Mouse (Mus musculus): Measurements from ENCODE around the gene Nfia. TPM values are rescaled to one million over a fixed set of nuclear protein-coding genes. Genes with fewer than 3 reads are reported as not detected.

Gene Nfia
- polyA plus RNA-seq, 1 experiment from 2014 or later = 23.5 TPM

DNA sequence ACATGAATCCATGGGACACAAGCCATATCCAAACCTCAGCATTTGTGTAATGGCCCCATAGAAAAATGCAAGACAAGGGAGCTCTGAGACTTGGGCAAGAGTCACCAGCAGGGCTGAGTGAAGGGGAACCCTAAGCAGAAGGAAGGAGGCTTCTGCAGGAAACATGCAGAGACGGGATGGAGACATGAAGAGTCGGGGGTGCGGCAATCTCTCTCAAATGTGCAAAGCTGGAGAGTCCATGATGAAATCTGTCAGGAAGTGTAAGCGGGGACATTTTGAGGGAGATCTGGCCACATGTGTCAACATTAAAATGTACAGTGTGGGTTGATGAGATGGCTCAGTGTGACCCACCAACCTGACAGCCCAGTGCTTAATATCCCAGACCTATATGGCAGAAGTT lies 361.5 kb downstream of the Nfia start:
- H3K27ac ChIP-seq (replicated peaks; ENCODE audit: low read depth, low read length) = no peak overlapping the region
- 87% methylated on average over 4 of the region's 4 CpGs for WGBS
- no peaks in the 10 kb centered on the region for H3K9me3 ChIP-seq (replicated peaks; ENCODE audit: control insufficient read depth, low read length)
- no peaks in the 10 kb centered on the region for H3K27me3 ChIP-seq (ENCODE audit: control insufficient read depth, insufficient read depth, low read length)
- no peak overlapping the region for H3K4me3 ChIP-seq (ENCODE audit: low read depth, low read length)
- no peak overlapping the region for H3K9ac ChIP-seq (replicated peaks; ENCODE audit: low read length)
- no peak for ATAC-seq (replicated peaks; ENCODE audit: insufficient number of reproducible peaks, low FRiP score, low TSS enrichment, low read depth)
- no peaks in the 10 kb centered on the region for H3K4me1 ChIP-seq (ENCODE audit: control insufficient read depth, insufficient read depth, low read length)
- H3K36me3 ChIP-seq (replicated peaks; ENCODE audit: control insufficient read depth, insufficient read depth, low read depth, low read length) = no peaks in the 10 kb centered on the region
- no peak overlapping the region for H3K4me2 ChIP-seq (ENCODE audit: low read depth, low read length)
- no peak for DNase-seq (ENCODE audit: low spot score)

DNA sequence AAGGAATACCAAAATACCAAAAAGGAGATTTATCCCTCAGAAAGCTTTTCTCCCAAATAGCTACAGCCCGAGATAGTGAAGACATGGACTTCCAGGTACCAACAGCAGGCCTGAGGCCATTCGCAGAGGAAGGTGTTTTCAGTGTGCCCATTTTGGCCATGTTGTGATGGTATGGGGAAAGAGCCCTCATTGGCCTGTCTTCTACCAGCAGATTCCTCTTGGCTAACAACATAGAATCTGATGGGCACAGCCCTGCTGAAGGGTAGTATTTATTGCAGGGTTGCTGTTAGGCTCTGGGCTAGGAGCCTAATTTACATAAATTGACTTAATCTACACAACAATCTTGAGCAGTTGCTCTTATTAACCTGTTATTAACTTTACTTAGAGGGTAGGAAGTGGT lies 363.5 kb downstream of the Nfia start:
- Histone ChIP-seq H3K27ac (replicated peaks; ENCODE audit: low read depth, low read length) (no peak overlapping the region), H3K9ac (replicated peaks; ENCODE audit: low read length) (no peak overlapping the region), H3K27me3 (ENCODE audit: control insufficient read depth, insufficient read depth, low read length) (no peaks in the 10 kb centered on the region), H3K4me1 (ENCODE audit: control insufficient read depth, insufficient read depth, low read length) (no peaks in the 10 kb centered on the region), H3K4me2 (ENCODE audit: low read depth, low read length) (no peak overlapping the region), H3K36me3 (replicated peaks; ENCODE audit: control insufficient read depth, insufficient read depth, low read depth, low read length) (no peaks in the 10 kb centered on the region), H3K4me3 (ENCODE audit: low read depth, low read length) (no peak overlapping the region), H3K9me3 (replicated peaks; ENCODE audit: control insufficient read depth, low read length) (no peaks in the 10 kb centered on the region)
- DNase-seq (ENCODE audit: low spot score) = no peak
- 88% methylated on average over 2 of the region's 2 CpGs for WGBS
- ATAC-seq (replicated peaks; ENCODE audit: insufficient number of reproducible peaks, low FRiP score, low TSS enrichment, low read depth) = no peak

DNA sequence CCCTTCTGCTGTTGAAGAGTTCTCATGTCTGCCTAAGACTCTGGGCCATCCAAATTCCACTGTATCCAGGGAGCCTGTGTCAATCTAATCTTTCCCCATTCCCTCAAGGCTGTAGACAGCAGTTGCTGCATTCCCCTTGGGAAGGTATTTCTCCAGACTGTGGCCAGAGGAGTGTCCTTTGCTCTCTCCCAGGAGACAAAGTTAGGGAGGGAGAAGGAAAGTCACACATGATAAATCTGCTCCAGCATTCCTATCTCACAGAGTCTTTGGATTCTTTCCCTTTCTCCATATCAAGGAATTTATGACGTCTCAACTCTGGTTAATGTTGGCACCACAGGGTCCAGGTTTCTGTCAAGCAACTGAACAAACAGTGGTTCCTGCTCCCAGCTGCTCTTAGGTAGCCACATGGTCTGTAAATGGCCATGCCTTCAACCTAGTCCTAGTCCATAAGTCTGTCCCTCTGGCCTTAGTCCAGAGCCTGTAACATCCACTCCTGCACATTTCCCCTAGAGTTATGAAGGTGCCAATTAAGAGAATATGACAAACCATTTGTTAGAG lies 370.4 kb downstream of the Nfia start:
- 48% methylated on average over 1 of the region's 1 CpGs for WGBS
- Histone ChIP-seq H3K27ac (replicated peaks; ENCODE audit: low read depth, low read length) (no peak overlapping the region), H3K9me3 (replicated peaks; ENCODE audit: control insufficient read depth, low read length) (no peaks in the 10 kb centered on the region), H3K36me3 (replicated peaks; ENCODE audit: control insufficient read depth, insufficient read depth, low read depth, low read length) (no peaks in the 10 kb centered on the region), H3K4me1 (ENCODE audit: control insufficient read depth, insufficient read depth, low read length) (no peaks in the 10 kb centered on the region), H3K4me3 (ENCODE audit: low read depth, low read length) (no peak overlapping the region), H3K4me2 (ENCODE audit: low read depth, low read length) (no peak overlapping the region), H3K27me3 (ENCODE audit: control insufficient read depth, insufficient read depth, low read length) (no peaks in the 10 kb centered on the region), H3K9ac (replicated peaks; ENCODE audit: low read length) (no peak overlapping the region)
- no peak for DNase-seq (ENCODE audit: low spot score)
- ATAC-seq (replicated peaks; ENCODE audit: insufficient number of reproducible peaks, low FRiP score, low TSS enrichment, low read depth) = no peak

DNA sequence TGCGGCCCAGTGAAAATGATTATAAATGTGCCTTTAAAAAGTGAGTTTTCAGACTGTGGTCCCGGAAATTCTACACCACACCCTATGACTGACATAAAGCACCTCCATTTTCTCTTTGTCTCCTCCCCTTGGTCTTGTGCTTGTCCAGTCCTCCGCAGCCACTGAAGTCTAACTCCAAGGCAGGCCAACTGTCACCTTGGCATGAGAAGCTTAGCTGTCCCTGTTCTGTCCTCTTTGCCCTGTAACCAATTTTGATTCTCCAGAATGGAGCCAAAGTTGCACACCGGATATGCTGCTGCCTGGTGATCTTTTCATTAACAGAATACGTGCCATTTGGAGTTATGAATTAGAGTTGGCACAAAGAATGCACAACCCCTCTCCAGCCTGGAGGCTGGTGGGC lies 378.0 kb downstream of the Nfia start:
- Histone ChIP-seq H3K9ac (replicated peaks; ENCODE audit: low read length) (no peak overlapping the region), H3K27ac (replicated peaks; ENCODE audit: low read depth, low read length) (no peak overlapping the region), H3K4me3 (ENCODE audit: low read depth, low read length) (no peak overlapping the region), H3K4me2 (ENCODE audit: low read depth, low read length) (no peak overlapping the region), H3K9me3 (replicated peaks; ENCODE audit: control insufficient read depth, low read length) (no peaks in the 10 kb centered on the region), H3K27me3 (ENCODE audit: control insufficient read depth, insufficient read depth, low read length) (no peaks in the 10 kb centered on the region), H3K36me3 (replicated peaks; ENCODE audit: control insufficient read depth, insufficient read depth, low read depth, low read length) (no peaks in the 10 kb centered on the region), H3K4me1 (ENCODE audit: control insufficient read depth, insufficient read depth, low read length) (no peaks in the 10 kb centered on the region)
- no peak for ATAC-seq (replicated peaks; ENCODE audit: insufficient number of reproducible peaks, low FRiP score, low TSS enrichment, low read depth)
- no peak for DNase-seq (ENCODE audit: low spot score)
- WGBS = 79% methylated on average over 5 of the region's 5 CpGs

DNA sequence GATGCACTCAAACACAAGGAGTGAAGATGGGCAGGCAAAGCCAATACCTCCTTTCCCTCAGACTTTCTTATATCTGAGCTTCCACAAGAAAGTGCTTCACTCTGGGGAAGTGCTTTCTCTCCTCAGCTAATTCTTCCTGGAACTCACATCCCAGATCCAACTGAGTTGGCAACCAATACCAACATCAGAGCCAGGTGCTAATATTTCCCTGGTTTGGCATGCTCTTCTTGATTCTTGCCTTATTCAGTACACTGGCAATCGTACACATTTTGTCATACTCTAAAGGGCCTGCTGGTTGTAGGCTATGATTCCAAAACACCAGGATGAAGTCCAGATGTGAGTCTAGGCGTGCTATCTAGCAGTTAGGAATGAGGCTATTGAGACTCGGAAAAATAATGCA lies 385.4 kb downstream of the Nfia start:
- ATAC-seq (replicated peaks; ENCODE audit: insufficient number of reproducible peaks, low FRiP score, low TSS enrichment, low read depth) (no peak), DNase-seq (ENCODE audit: low spot score) (no peak)
- H3K4me3 ChIP-seq (ENCODE audit: low read depth, low read length) = no peak overlapping the region
- H3K27me3 ChIP-seq (ENCODE audit: control insufficient read depth, insufficient read depth, low read length) = no peaks in the 10 kb centered on the region
- H3K36me3 ChIP-seq (replicated peaks; ENCODE audit: control insufficient read depth, insufficient read depth, low read depth, low read length) = no peaks in the 10 kb centered on the region
- H3K4me2 ChIP-seq (ENCODE audit: low read depth, low read length) = no peak overlapping the region
- no peaks in the 10 kb centered on the region for H3K4me1 ChIP-seq (ENCODE audit: control insufficient read depth, insufficient read depth, low read length)
- H3K9me3 ChIP-seq (replicated peaks; ENCODE audit: control insufficient read depth, low read length) = no peaks in the 10 kb centered on the region
- H3K27ac ChIP-seq (replicated peaks; ENCODE audit: low read depth, low read length) = no peak overlapping the region
- no peak overlapping the region for H3K9ac ChIP-seq (replicated peaks; ENCODE audit: low read length)
- 83% methylated on average over 3 of the region's 3 CpGs for WGBS

DNA sequence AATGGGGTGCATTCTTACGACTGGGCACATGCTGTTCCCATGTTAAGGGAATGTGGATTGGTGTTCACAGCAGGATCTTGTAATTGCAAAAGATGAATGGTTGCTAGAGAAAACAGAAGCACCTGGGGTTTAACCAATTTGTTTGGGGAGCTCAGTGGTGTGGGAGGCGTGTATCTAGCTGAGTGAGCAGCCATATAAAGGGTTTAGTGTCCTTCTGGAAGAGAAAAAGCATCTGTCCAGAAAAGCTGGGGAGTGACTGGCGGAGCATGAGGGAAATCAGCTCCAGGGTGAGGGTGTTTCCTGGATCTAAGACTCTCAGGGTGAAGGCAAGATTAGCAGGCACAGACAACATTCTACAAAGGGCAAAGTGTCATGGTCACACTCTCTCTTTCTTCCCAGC lies 393.8 kb downstream of the Nfia start:
- 50% methylated on average over 3 of the region's 3 CpGs for WGBS
- no peak overlapping the region for H3K27ac ChIP-seq (replicated peaks; ENCODE audit: low read depth, low read length)

More for the DNA sequence above, 393.8 kb downstream of the Nfia start:
- ATAC-seq (replicated peaks; ENCODE audit: insufficient number of reproducible peaks, low FRiP score, low TSS enrichment, low read depth) (no peak), DNase-seq (ENCODE audit: low spot score) (no peak)
- H3K27me3 ChIP-seq (ENCODE audit: control insufficient read depth, insufficient read depth, low read length) = no peaks in the 10 kb centered on the region
- H3K9me3 ChIP-seq (replicated peaks; ENCODE audit: control insufficient read depth, low read length) = no peaks in the 10 kb centered on the region
- no peaks in the 10 kb centered on the region for H3K4me1 ChIP-seq (ENCODE audit: control insufficient read depth, insufficient read depth, low read length)
- H3K36me3 ChIP-seq (replicated peaks; ENCODE audit: control insufficient read depth, insufficient read depth, low read depth, low read length) = no peaks in the 10 kb centered on the region
- H3K4me3 ChIP-seq (ENCODE audit: low read depth, low read length) = no peak overlapping the region
- no peak overlapping the region for H3K9ac ChIP-seq (replicated peaks; ENCODE audit: low read length)
- no peak overlapping the region for H3K4me2 ChIP-seq (ENCODE audit: low read depth, low read length)

Other genes starting within 250 kb of the Nfia start
- 9.5 and 12.1 TPM in 2 replicates for gene E130114P18Rik, start 5.3 kb downstream of the Nfia start, polyA plus RNA-seq (2014; fragmentation: Nextera tagmentation; extraction: Ambion mirVana)